In the genomic region with DNA sequence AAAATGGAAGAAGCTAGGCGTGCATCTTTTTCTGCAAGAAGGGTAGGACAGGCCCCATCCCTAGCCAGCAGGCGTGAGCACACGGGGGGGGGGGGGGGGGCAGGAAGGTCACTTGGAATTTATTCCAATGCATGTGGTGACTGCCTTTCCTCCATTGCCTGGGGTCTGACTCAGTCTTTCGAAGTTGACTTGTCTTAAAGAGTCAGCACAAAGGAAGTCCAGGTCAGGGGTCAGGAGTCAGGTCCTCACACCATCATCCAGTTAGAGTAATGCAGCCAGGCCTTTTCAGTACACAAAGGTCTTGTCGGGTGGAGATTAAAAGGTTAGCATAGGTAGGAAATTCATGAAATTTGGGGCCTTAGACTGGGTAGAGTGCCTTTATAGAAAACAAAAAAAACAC, we compare ENCODE assay signal across 20 mouse cellular contexts. TPM values are rescaled to one million over a fixed set of nuclear protein-coding genes. Genes with fewer than 3 reads are reported as not detected.
DNase-seq lines count a peak whose midpoint lies in the region; ATAC-seq and TF ChIP-seq lines count a peak whose summit lies in the region.
"Had no signal": no experiment of that assay in that cellular context is flagged by ENCODE, and none has a peak within 500 bp of the region (broad histone marks: within the 10 kb centered on the region; RNA-seq: fewer than 3 reads in every experiment).

No protein-coding gene starts in this region.

- H3K27me3 ChIP-seq in liver, embryonic 11.5 days (replicated peaks; ENCODE audit: control insufficient read depth, insufficient read depth, low read length): no peaks in the 10 kb centered on the region
- no peaks in the 10 kb centered on the region for H3K27me3 ChIP-seq in liver, adult 2 months (ENCODE audit: control insufficient read depth, insufficient read depth, low read length)
- H3K27me3 ChIP-seq: intestine, embryonic 15.5 days; midbrain, embryonic 15.5 days; neural tube, embryonic 15.5 days had no signal

- H3K9me3 ChIP-seq in liver, embryonic 11.5 days (ENCODE audit: control insufficient read depth, low read length): no peaks in the 10 kb centered on the region
- H3K9me3 ChIP-seq: intestine, embryonic 15.5 days; midbrain, embryonic 15.5 days; neural tube, embryonic 15.5 days had no signal

- peaks cover 45% of the 10 kb centered on the region for H3K36me3 ChIP-seq in liver, embryonic 11.5 days (ENCODE audit: control insufficient read depth, insufficient read depth, low read length)
- peaks cover 3% of the 10 kb centered on the region for H3K36me3 ChIP-seq in liver, adult 2 months (ENCODE audit: control insufficient read depth, insufficient read depth, low read length)
- H3K36me3 ChIP-seq: intestine, embryonic 15.5 days had no signal

- peak; percentile 61 for DNase-seq in heart, adult 11 months
- DNase-seq in heart, postnatal 4 days: no peak
- DNase-seq in liver: peak; percentile 2
- no peak for DNase-seq in liver, embryonic 11.5 days (ENCODE audit: low spot score)
- DNase-seq in liver, adult 2 months (ENCODE audit: extremely low read depth, low read depth, low spot score): peak; percentile 8
- peak; percentile 82 for DNase-seq in yolk sac, embryonic 10.5 days (ENCODE audit: low spot score)
- DNase-seq in ovary, adult 18-20 months (ENCODE audit: low spot score): no peak
- DNase-seq: B cell, adult 2 months; cerebellum, adult 9-11 months; gastrocnemius, adult 2 months; heart, postnatal 14 days; lung, postnatal 14 days; right cerebral cortex, postnatal 14 days; thymus, postnatal 25 days had no signal

- TF ChIP-seq POLR2A in liver, adult 2 months (IDR thresholded peaks at IDR 0.05; ENCODE audit: extremely low read depth, insufficient read depth, low read length): no peak

- H3K4me3 ChIP-seq in liver, embryonic 11.5 days (ENCODE audit: low read depth, low read length): no peak overlapping the region
- H3K4me3 ChIP-seq in liver, adult 2 months (ENCODE audit: insufficient read depth, low read depth, low read length): no peak overlapping the region
- H3K4me3 ChIP-seq: gastrocnemius, adult 2 months; intestine, embryonic 15.5 days; midbrain, embryonic 15.5 days; myocyte; neural tube, embryonic 15.5 days had no signal

- no peak overlapping the region; the same call in 1 of the 2 replicates for H3K27ac ChIP-seq in liver, embryonic 11.5 days (ENCODE audit: low read depth, low read length)
- peak overlapping the region; percentile 12; the same call in 1 of the 2 replicates for H3K27ac ChIP-seq in liver, adult 2 months (replicated peaks; ENCODE audit: insufficient read depth, low read depth, low read length)
- H3K27ac ChIP-seq: gastrocnemius, adult 2 months; hindbrain, embryonic 14.5 days; intestine, embryonic 15.5 days; midbrain, embryonic 15.5 days had no signal

- no peaks in the 10 kb centered on the region; the same call in 1 of the 2 replicates for H3K4me1 ChIP-seq in liver, embryonic 11.5 days (replicated peaks; ENCODE audit: control insufficient read depth, insufficient read depth, low read length)
- peaks cover 5% of the 10 kb centered on the region; the same call in 1 of the 2 replicates for H3K4me1 ChIP-seq in liver, adult 2 months (ENCODE audit: control insufficient read depth, insufficient read depth, low read length)

- no peak for ATAC-seq in liver, embryonic 11.5 days (replicated peaks; ENCODE audit: low FRiP score)
- ATAC-seq: intestine, embryonic 15.5 days; midbrain, embryonic 15.5 days had no signal

- no peak for TF ChIP-seq CTCF in liver, adult 2 months (IDR thresholded peaks at IDR 0.05; ENCODE audit: low read depth, low read length)

- peaks cover 3% of the 10 kb centered on the region; the same call in 1 of the 2 replicates for H3K79me2 ChIP-seq in liver, adult 2 months (ENCODE audit: control insufficient read depth, insufficient read depth, low read length)

- 75% methylated on average over 5 of the region's 5 CpGs for WGBS in liver, embryonic 11.5 days
- WGBS in liver, adult 2 months: 68% methylated on average over 5 of the region's 5 CpGs

- H3K4me2 ChIP-seq in liver, embryonic 11.5 days: no peak overlapping the region
- H3K4me2 ChIP-seq: heart, embryonic 11.5 days; hindbrain, embryonic 14.5 days; intestine, embryonic 15.5 days; midbrain, embryonic 15.5 days; neural tube, embryonic 15.5 days had no signal

- no peak overlapping the region for H3K9ac ChIP-seq in liver, embryonic 11.5 days (ENCODE audit: low read depth, low read length)
- no peak overlapping the region for H3K9ac ChIP-seq in liver, adult 2 months (ENCODE audit: low read depth, low read length)
- H3K9ac ChIP-seq: hindbrain, embryonic 14.5 days; intestine, embryonic 15.5 days; midbrain, embryonic 15.5 days; neural tube, embryonic 15.5 days had no signal

RNA-seq across cellular contexts. Expression of gene Rnf145, which starts 24.8 kb away (rescaled TPM):
- 10 to 100 TPM; 30.0 TPM for total RNA-seq in heart, postnatal 4 days (2021)
- 74.4 and 76.3 TPM in 2 replicates for polyA plus RNA-seq in liver, embryonic 11.5 days (2014; fragmentation: Nextera tagmentation; extraction: Ambion mirVana)
- 18.0 and 24.0 TPM in 2 replicates for total RNA-seq in liver, adult 2 months (2014; rRNA removed)
- polyA plus RNA-seq in liver, adult 2 months (2012; rRNA removed): 9.1 and 17.0 TPM in 2 replicates

Comparison
In these comparisons a context has a peak if more than half of its experiments do, and no peak if none do; other contexts are left out.
1. DNase-seq: peak in heart, adult 11 months (single experiment), liver (single experiment), liver, adult 2 months (single experiment) and yolk sac, embryonic 10.5 days (single experiment); none in heart, postnatal 4 days (single experiment), liver, embryonic 11.5 days (single experiment) and ovary, adult 18-20 months (single experiment).